Mouse (Mus musculus) lung, embryonic 14.5 days (tissue): ENCODE results near the gene Sac3d1. TPM values are rescaled to one million over a fixed set of nuclear protein-coding genes. Genes with fewer than 3 reads are reported as not detected.
"Not testable (repeated sequence)": the region's sequence is repeated elsewhere in the genome, so short reads cannot be mapped to it uniquely, and the experiment has no call there.

Experiments used
- ATAC-seq: fragments of 200-750 bp; cut with Nextera tagmentation; 2 replicates; pipeline ENCODE4 v1.8.0; 2017; ENCODE audit warnings: mild to moderate bottlenecking, moderate TSS enrichment, moderate library complexity; ENCODE audit not compliant: insufficient read depth
- DNase-seq: peaks from one replicate; pipeline ENCODE4 v3.0.0-alpha.2; 2015
- H3K27ac ChIP-seq: fragments of 300-500 bp; sonication (generic); 2 replicates; pipeline ENCODE4 v1.5.1; 2014; ENCODE audit warnings: low read depth, mild to moderate bottlenecking, moderate library complexity
- H3K27me3 ChIP-seq: fragments of 300-500 bp; sonication (generic); 2 replicates; pipeline ENCODE4 v1.6.1; 2014; ENCODE audit warnings: low read length, control low read depth; ENCODE audit not compliant: insufficient read depth
- H3K36me3 ChIP-seq: fragments of 300-500 bp; sonication (generic); 2 replicates; pipeline ENCODE4 v1.6.1; 2014; ENCODE audit warnings: control low read depth; ENCODE audit not compliant: insufficient read depth
- H3K4me1 ChIP-seq: fragments of 300-500 bp; sonication (generic); 2 replicates; pipeline ENCODE4 v1.6.1; 2014; ENCODE audit warnings: antibody characterized with exemption, control low read depth; ENCODE audit not compliant: insufficient read depth
- H3K4me2 ChIP-seq: fragments of 300-500 bp; sonication (generic); 2 replicates; pipeline ENCODE4 v1.6.1; 2014; ENCODE audit warnings: mild to moderate bottlenecking
- H3K4me3 ChIP-seq: fragments of 300-500 bp; sonication (generic); 2 replicates; pipeline ENCODE4 v1.5.1; 2014; ENCODE audit warnings: low read depth, low read length
- H3K9ac ChIP-seq: fragments of 300-500 bp; sonication (generic); 2 replicates; pipeline ENCODE4 v1.6.1; 2014
- H3K9me3 ChIP-seq: fragments of 300-500 bp; sonication (generic); 2 replicates; pipeline ENCODE4 v1.6.1; 2016; ENCODE audit warnings: low read depth, low read length, control low read depth
- CTCF ChIP-seq: IDR thresholded peaks from 2 replicates; pipeline ENCODE4 v1.5.1; 2016; ENCODE audit warnings: antibody characterized with exemption, low read depth
- WGBS: fragments of 180-500 bp; shearing (Covaris S2); extraction: QIAGEN DNeasy Blood & Tissue Kit; methylation state at CpG from one replicate; pipeline ENCODE4 v1.1.7; 2014; 5-methylcytosine and 5-hydroxymethylcytosine counted together
- polyA plus RNA-seq: library from polyadenylated mRNA; unstranded; fragments of >200 nt; fragmentation: Nextera tagmentation; extraction: Ambion mirVana; gene quantifications from 2 replicates; pipeline ENCODE4 v1.2.1, GENCODE M21; 2014

Gene Sac3d1
- polyA plus RNA-seq, 1 experiment from 2014 or later: 55.2 TPM

GRCm38 (mm10) chr19:6141394-6141749 is 22.9 kb upstream of the Sac3d1 start, which contains the start of gene Arl2:
TSS of gene Arl2 (minus strand) at chr19:6141548.
- H3K27me3 ChIP-seq: no peaks in the 10 kb centered on the region
- H3K4me3 ChIP-seq: peak within 1 kb of the TSS; percentile 74
- H3K9me3 ChIP-seq: no peaks in the 10 kb centered on the region
- H3K36me3 ChIP-seq: peaks cover 12% of the 10 kb centered on the region; the same call in 1 of the 2 replicates
- H3K4me2 ChIP-seq: peak within 1 kb of the TSS; percentile 82
- peak; percentile 57 for TF ChIP-seq CTCF
- H3K9ac ChIP-seq: peak within 1 kb of the TSS; percentile 83
- ATAC-seq (peak; percentile 78), DNase-seq (peak; percentile 96)
- H3K27ac ChIP-seq: peak within 1 kb of the TSS; percentile 97
- WGBS: under 1% methylated on average over 15 of the region's 15 CpGs
- H3K4me1 ChIP-seq: peaks cover 7% of the 10 kb centered on the region; the same call in 1 of the 2 replicates

- Histone ChIP-seq H3K4me2 (peak within 1 kb of the TSS; percentile 82), H3K27ac (peak within 1 kb of the TSS; percentile 97), H3K9ac (peak within 1 kb of the TSS; percentile 83), H3K4me3 (peak within 1 kb of the TSS; percentile 74), H3K36me3 (peaks cover 17% of the 10 kb centered on the region; the same call in 1 of the 2 replicates), H3K4me1 (peaks cover 7% of the 10 kb centered on the region; the same call in 1 of the 2 replicates), H3K27me3 (no peaks in the 10 kb centered on the region), H3K9me3 (no peaks in the 10 kb centered on the region)
- under 1% methylated on average over 67 of the region's 68 CpGs for WGBS
- peak; percentile 92 for TF ChIP-seq CTCF
- DNase-seq: peak; percentile 99
- peak; percentile 93 for ATAC-seq
Observed at GRCm38 (mm10) chr19:6140678-6141393, 22.4 kb upstream of the Sac3d1 start, which contains the start of gene Batf2. TSS of gene Batf2 (plus strand) at chr19:6140983.

GRCm38 (mm10) chr19:6140374-6140677 is 21.9 kb upstream of the Sac3d1 start:
- Histone ChIP-seq H3K4me1 (peaks cover 7% of the 10 kb centered on the region; the same call in 1 of the 2 replicates), H3K36me3 (peaks cover 22% of the 10 kb centered on the region; the same call in 1 of the 2 replicates)
- WGBS: 5% methylated on average over 16 of the region's 16 CpGs

GRCm38 (mm10) chr19:6139701-6140100 is 21.3 kb upstream of the Sac3d1 start:
- peaks cover 28% of the 10 kb centered on the region for H3K36me3 ChIP-seq
- WGBS: 97% methylated on average over 6 of the region's 6 CpGs
- DNase-seq (no peak), ATAC-seq (no peak)
- H3K4me2 ChIP-seq: peak overlapping the region; percentile 82
- no peak overlapping the region for H3K27ac ChIP-seq
- H3K9me3 ChIP-seq: no peaks in the 10 kb centered on the region
- H3K4me3 ChIP-seq: peak overlapping the region; percentile 74
- H3K27me3 ChIP-seq: no peaks in the 10 kb centered on the region
- peak overlapping the region; percentile 83 for H3K9ac ChIP-seq
- H3K4me1 ChIP-seq: peaks cover 7% of the 10 kb centered on the region; the same call in 1 of the 2 replicates
- TF ChIP-seq CTCF: no peak

More at GRCm38 (mm10) chr19:6140374-6140677, 21.9 kb upstream of the Sac3d1 start:
- Histone ChIP-seq H3K4me2 (peak overlapping the region; percentile 82), H3K27me3 (no peaks in the 10 kb centered on the region), H3K4me3 (peak overlapping the region; percentile 74), H3K9ac (peak overlapping the region; percentile 83), H3K9me3 (no peaks in the 10 kb centered on the region), H3K27ac (peak overlapping the region; percentile 97)
- DNase-seq: no peak
- ATAC-seq: no peak
- TF ChIP-seq CTCF: no peak

GRCm38 (mm10) chr19:6136397-6136796 is 17.9 kb upstream of the Sac3d1 start:
- peaks cover 34% of the 10 kb centered on the region for H3K36me3 ChIP-seq
- H3K4me2 ChIP-seq: no peak overlapping the region
- 80% methylated on average over 3 of the region's 3 CpGs for WGBS
- no peak for TF ChIP-seq CTCF
- H3K9ac ChIP-seq: no peak overlapping the region
- ATAC-seq: no peak
- H3K27me3 ChIP-seq: no peaks in the 10 kb centered on the region
- H3K27ac ChIP-seq: no peak overlapping the region
- no peak for DNase-seq
- no peaks in the 10 kb centered on the region for H3K9me3 ChIP-seq
- no peak overlapping the region for H3K4me3 ChIP-seq
- H3K4me1 ChIP-seq: peaks cover 4% of the 10 kb centered on the region; the same call in 1 of the 2 replicates

- not testable (repeated sequence) for H3K9me3 ChIP-seq, H3K4me2 ChIP-seq, H3K27ac ChIP-seq, H3K4me1 ChIP-seq, H3K9ac ChIP-seq, H3K27me3 ChIP-seq, H3K4me3 ChIP-seq, DNase-seq, ATAC-seq
- 29% methylated on average over 1 of the region's 1 CpGs for WGBS
- H3K36me3 ChIP-seq: peaks cover 34% of the 10 kb centered on the region
Observed at GRCm38 (mm10) chr19:6133197-6133596, 14.7 kb upstream of the Sac3d1 start.

GRCm38 (mm10) chr19:6132171-6132827 is 13.8 kb upstream of the Sac3d1 start:
- ATAC-seq: no peak

GRCm38 (mm10) chr19:6130414-6131128 is 12.1 kb upstream of the Sac3d1 start:
- H3K9ac ChIP-seq, H3K27me3 ChIP-seq, DNase-seq, ATAC-seq, H3K9me3 ChIP-seq, H3K4me3 ChIP-seq, H3K4me2 ChIP-seq, H3K27ac ChIP-seq, H3K4me1 ChIP-seq: not testable (repeated sequence)
- WGBS: 78% methylated on average over 7 of the region's 7 CpGs
- peaks cover 14% of the 10 kb centered on the region for H3K36me3 ChIP-seq

More at GRCm38 (mm10) chr19:6132171-6132827, 13.8 kb upstream of the Sac3d1 start:
- DNase-seq: no peak
- H3K9ac ChIP-seq: no peak overlapping the region
- 84% methylated on average over 7 of the region's 7 CpGs for WGBS
- H3K4me2 ChIP-seq: no peak overlapping the region
- no peaks in the 10 kb centered on the region for H3K27me3 ChIP-seq
- H3K9me3 ChIP-seq: no peaks in the 10 kb centered on the region
- TF ChIP-seq CTCF: no peak
- peaks cover 3% of the 10 kb centered on the region; the same call in 1 of the 2 replicates for H3K4me1 ChIP-seq
- no peak overlapping the region for H3K27ac ChIP-seq
- H3K36me3 ChIP-seq: peaks cover 29% of the 10 kb centered on the region
- H3K4me3 ChIP-seq: no peak overlapping the region
